Comparison of ENCODE assay signal across 7 mouse cellular contexts in genomic region chr4:117914591-117915442, GRCm38 (mm10). TPM values are rescaled to one million over a fixed set of nuclear protein-coding genes. Genes with fewer than 3 reads are reported as not detected.
A peak's percentile ranks its signal among the peaks of the same experiment; 100 is the strongest.
DNase-seq lines count a peak whose midpoint lies in the region; ATAC-seq and TF ChIP-seq lines count a peak whose summit lies in the region.

Gene Ipo13 (minus strand): TSS chr4:117914999.

- intact Hi-C loops in left cerebral cortex, postnatal 4 days (cut with DNase I), result no loop called here

- H3K27ac ChIP-seq in intestine, postnatal 0 days (ENCODE audit: low read depth, low read length), result peak within 1 kb of the TSS; percentile 31; the same call in 1 of the 2 replicates
- peak within 1 kb of the TSS; percentile 80 for H3K27ac ChIP-seq in midbrain, embryonic 12.5 days (replicated peaks)
- H3K27ac ChIP-seq in small intestine, adult 2 months (ENCODE audit: insufficient read depth, low read depth, low read length), result peak within 1 kb of the TSS; percentile 73

- TF ChIP-seq CTCF in intestine, postnatal 0 days (IDR thresholded peaks at IDR 0.05; ENCODE audit: low read depth), result peak; percentile 56
- TF ChIP-seq CTCF in small intestine, adult 2 months (IDR thresholded peaks at IDR 0.05; ENCODE audit: extremely low read depth, insufficient read length, insufficient replicate concordance, low read depth, low read length), result 0 out of 2 replicates have a peak, but pooled peaks have one; percentile 16

- under 1% methylated on average over 60 of the region's 61 CpGs for WGBS in intestine, postnatal 0 days
- WGBS in midbrain, embryonic 12.5 days, result under 1% methylated on average over 61 of the region's 61 CpGs
- under 1% methylated on average over 61 of the region's 61 CpGs for whole genome bisulfite sequencing in small intestine, adult 2 months

- peak within 1 kb of the TSS; percentile 59 for H3K9ac ChIP-seq in intestine, postnatal 0 days (ENCODE audit: low read depth, low read length)
- peak within 1 kb of the TSS; percentile 89 for H3K9ac ChIP-seq in midbrain, embryonic 12.5 days (replicated peaks)

- no peaks in the 10 kb centered on the region for H3K9me3 ChIP-seq in intestine, postnatal 0 days (ENCODE audit: control insufficient read depth)
- no peaks in the 10 kb centered on the region for H3K9me3 ChIP-seq in midbrain, embryonic 12.5 days

- peaks cover 11% of the 10 kb centered on the region for H3K4me1 ChIP-seq in intestine, postnatal 0 days (replicated peaks; ENCODE audit: control insufficient read depth, insufficient read depth, low read length)
- H3K4me1 ChIP-seq in midbrain, embryonic 12.5 days, result peaks cover 34% of the 10 kb centered on the region
- peaks cover 18% of the 10 kb centered on the region for H3K4me1 ChIP-seq in small intestine, adult 2 months (ENCODE audit: control insufficient read depth, insufficient read depth, insufficient read length, low read length)

- H3K4me2 ChIP-seq in intestine, postnatal 0 days (replicated peaks; ENCODE audit: low read depth), result peak within 1 kb of the TSS; percentile 98
- peak within 1 kb of the TSS; percentile 100 for H3K4me2 ChIP-seq in midbrain, embryonic 12.5 days (replicated peaks)

- peak within 1 kb of the TSS; percentile 79 for H3K4me3 ChIP-seq in intestine, postnatal 0 days (ENCODE audit: low read depth, low read length)
- peak within 1 kb of the TSS; percentile 59 for H3K4me3 ChIP-seq in midbrain, embryonic 12.5 days
- H3K4me3 ChIP-seq in small intestine, adult 2 months (ENCODE audit: low read depth, low read length), result peak within 1 kb of the TSS; percentile 90

- TF ChIP-seq POLR2A in small intestine, adult 2 months (IDR thresholded peaks at IDR 0.05; ENCODE audit: low read depth, low read length), result peak; percentile 37; the same call in 1 of the 2 replicates

- peak; percentile 91 for ATAC-seq in intestine, postnatal 0 days
- peak; percentile 96 for ATAC-seq in midbrain, embryonic 12.5 days (ENCODE audit: low FRiP score, low read depth)

- H3K36me3 ChIP-seq in intestine, postnatal 0 days (ENCODE audit: control insufficient read depth, insufficient read depth), result peaks cover 20% of the 10 kb centered on the region; the same call in 1 of the 2 replicates
- peaks cover 22% of the 10 kb centered on the region for H3K36me3 ChIP-seq in midbrain, embryonic 12.5 days
- H3K36me3 ChIP-seq in small intestine, adult 2 months (ENCODE audit: control insufficient read depth, insufficient read depth, low read length), result peaks cover 3% of the 10 kb centered on the region; the same call in 1 of the 2 replicates

- no peaks in the 10 kb centered on the region for H3K27me3 ChIP-seq in intestine, postnatal 0 days (replicated peaks; ENCODE audit: control insufficient read depth, insufficient read depth, low read length)
- no peaks in the 10 kb centered on the region for H3K27me3 ChIP-seq in midbrain, embryonic 12.5 days
- no peaks in the 10 kb centered on the region for H3K27me3 ChIP-seq in small intestine, adult 2 months (ENCODE audit: control insufficient read depth, insufficient read depth, low read length)

- peak; percentile 87 for DNase-seq in adrenal gland, adult 8-10 months
- peak; percentile 99 for DNase-seq in embryo, embryonic 9.5 days (ENCODE audit: extremely low spot score)
- no peak for DNase-seq in gonadal fat pad, adult 2 months (ENCODE audit: low read depth)
- DNase-seq in left cerebral cortex, postnatal 4 days, result peak; percentile 94

RNA-seq across cellular contexts. Expression of gene Ipo13, which starts in this region (rescaled TPM):
- total RNA-seq in adrenal gland, adult 8-10 months (2022), result 10 to 100 TPM; 41.5 to 67.2 (median 54.8) TPM
- polyA plus RNA-seq in gonadal fat pad, adult 2 months (2012; rRNA removed), result 49.3 and 58.7 TPM in 2 replicates
- 15.8 and 18.2 TPM in 2 replicates for polyA plus RNA-seq in intestine, postnatal 0 days (2015; fragmentation: Nextera tagmentation; extraction: Ambion mirVana)
- 100 to 1,000 TPM; 112 to 114 TPM for total RNA-seq in left cerebral cortex, postnatal 4 days (2021)
- 66.2 and 68.9 TPM in 2 replicates for polyA plus RNA-seq in midbrain, embryonic 12.5 days (2016; fragmentation: Nextera tagmentation; extraction: Ambion mirVana)
- 26.6 and 36.8 TPM in 2 replicates for polyA plus RNA-seq in small intestine, adult 2 months (2012; rRNA removed)
